Mouse (Mus musculus): ENCODE measurements around the gene Majin.

The Majin gene

DNA sequence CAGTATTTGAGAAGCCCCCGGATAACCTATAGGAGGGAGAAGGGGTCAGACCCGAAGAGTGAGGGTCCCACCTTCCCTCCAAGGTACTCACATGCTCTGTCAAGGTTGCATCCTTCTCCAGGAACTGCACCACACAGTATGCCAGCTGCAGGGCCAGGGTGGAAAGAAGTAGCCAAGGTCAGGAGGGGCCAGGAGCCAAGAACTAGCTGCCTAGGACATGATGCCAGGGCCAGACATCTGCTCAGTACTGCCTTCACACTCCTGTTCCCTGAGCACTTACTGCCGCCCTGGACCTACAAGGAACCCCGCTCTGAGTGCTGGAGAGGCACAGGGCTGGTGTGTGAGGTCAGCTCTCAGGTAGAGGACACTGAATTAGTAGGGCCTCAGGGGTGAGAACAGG, 46.2 kb downstream of the Majin start:
- DNase-seq: no peak

DNA sequence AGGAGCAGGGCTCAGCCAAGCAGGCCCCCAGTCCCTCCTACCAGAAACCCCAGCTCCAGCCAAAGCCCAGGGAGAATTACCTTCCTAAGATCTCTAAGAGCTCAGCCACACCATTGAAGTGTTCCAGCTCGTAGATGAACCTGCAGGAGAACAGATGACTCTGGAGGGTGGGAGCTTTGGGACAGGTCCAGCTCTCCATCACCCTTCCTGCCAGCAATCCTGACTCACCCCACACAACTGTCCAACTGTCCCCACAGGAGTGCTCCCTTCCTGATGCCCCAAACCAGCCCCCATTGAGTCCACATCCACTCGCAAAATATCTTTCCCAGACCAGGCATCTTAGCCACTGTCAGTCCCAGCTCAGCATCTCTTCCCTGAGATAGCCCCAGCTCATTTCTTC, 46.8 kb downstream of the Majin start:
- DNase-seq: no peak

DNA sequence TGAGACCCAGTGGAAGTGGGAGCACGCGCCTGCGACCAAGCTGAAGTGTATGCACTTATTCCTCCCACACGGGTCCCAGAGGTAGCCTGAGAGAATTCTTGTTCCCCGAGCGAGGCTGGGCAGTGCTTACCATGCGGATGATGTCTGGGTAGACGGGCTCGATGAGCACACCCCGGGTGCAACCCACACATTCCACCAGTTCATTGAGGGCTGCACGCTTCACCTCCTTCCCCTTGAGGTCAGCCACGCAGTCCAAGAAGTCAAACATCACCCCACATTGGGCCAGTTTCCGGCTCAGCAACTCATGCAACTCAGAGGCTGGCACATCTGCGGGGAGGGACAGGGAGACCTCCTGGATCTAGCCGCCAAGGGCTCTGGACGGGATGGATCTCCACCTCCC, 49.5 kb downstream of the Majin start:
- DNase-seq: no peak

DNA sequence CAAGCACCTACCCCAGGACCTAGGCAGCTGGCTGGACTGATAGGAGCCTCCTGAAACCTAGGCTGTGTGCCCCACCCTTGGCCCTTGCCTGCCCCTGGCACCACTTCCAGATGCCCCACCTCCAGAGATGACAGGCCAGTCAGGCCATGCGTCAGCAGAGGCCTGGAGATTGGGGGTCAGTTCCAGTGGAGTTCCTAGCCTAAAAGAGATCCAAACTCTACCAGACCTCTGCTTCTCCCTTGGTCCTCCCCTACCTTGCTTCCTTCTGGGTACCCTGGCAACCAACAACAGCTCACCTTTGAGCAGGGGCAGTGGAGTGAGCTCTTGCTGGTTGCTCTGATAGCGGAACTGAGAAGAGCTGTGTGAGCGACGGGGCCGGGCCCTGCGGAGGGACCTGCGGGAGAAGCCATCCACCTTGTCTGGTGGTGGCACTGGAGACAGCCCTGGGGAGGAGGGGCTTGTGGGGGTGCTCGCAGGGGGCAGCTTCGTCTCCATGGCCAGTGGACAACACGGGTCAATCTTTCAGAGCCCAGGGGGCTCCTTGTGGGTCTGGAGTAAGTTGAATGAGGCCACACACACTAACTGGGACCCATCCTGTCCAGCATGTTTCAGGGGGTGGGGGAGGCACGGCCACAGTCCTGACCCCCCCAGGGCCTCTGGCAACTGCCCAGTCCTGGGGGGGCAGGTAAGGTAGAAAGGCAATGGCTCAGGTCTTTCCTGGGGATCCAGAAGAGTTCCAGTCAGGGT, 50.3 kb downstream of the Majin start:
- DNase-seq: no peak

DNA sequence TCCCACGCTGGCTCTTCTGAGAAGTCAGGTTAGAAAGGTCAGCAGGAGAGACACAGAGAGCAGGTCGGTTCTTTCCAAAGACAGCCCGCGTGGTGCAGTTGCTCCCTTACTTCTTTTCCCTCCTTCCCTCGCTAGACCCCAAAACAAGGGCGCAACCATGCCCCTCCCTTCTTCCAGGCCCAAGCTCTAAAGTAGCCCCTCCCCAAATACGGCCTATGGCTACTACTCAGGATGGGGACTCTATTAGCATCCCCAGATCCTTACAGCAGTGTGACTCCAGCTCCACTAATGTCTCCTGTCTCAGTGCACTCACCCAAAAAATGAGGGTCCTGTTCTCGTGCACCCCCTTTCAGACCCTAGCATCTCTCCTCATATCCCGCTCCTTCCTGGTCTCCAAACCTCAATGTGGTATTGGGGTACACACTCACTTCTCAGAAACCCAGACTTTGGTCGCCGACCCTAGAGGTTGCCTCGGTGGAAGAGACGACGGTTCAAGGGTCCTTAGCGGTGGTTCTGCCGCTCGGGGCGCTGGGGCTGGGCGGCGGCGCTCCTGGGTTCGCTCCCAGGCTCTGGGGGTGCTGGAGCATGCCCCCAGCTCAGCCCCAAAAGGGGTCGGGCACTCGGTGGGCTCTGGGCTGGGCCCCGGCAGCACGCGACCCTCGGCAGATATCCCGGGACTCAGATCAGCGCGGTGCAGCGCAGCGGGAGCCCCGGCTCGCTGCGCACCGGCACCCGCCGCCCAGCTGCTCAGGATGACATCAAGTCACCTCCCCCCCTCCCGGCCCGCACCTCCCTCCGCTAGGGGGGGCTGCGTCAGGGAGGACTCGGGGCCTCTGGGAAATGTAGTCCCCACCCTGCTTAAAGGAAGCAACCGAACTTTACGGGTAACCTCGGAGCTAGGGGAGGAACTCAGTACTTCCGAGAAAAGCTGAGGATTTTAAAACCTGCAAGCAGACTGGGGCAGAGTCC, 51.2 kb downstream of the Majin start, which contains the start of gene Ppp2r5b:
Gene Ppp2r5b, minus strand, starts transcription at position 789 of the 969 bp plus-strand sequence.
- peak; percentile 96 to 97 for DNase-seq

DNA sequence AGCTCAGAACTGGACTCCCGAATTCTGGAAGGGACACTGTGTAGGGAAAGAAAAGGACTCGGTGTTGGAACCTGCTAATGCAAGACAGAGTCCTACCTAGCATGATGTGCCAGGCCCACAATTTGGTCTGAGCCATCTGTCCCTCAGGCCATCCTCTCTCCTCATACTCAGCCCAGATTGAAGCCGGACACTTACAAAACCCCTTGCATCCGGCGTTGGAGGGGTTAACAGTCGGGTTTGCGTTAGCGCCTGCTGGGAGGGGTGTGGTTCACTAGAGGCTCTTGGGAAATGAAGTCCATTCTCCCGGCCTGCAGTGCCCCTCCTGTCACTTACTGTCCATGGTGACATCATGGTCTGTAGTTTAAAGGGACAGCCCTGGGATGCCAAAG, 51.9 kb downstream of the Majin start:
- peak; percentile 79 to 83 for DNase-seq

DNA sequence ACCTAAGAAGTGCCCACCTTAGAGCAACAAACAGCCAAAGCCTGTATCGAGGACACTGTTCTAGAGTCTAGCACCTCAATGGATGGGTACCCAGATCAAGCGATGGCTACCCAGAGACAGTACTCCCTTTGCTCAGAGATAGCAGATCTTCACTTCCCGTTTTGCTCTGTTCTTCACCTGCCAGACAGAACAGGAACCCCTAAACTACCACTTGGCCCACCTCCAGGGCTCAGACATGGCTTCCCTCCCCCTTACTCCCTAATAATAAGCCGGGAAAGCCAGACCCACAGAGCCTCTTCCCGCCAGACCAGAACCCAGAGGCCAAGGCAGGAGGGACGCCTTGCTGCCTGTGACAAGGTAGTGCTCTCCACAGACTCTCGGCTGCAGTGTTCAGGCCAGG, 52.7 kb downstream of the Majin start:
- DNase-seq: no peak

DNA sequence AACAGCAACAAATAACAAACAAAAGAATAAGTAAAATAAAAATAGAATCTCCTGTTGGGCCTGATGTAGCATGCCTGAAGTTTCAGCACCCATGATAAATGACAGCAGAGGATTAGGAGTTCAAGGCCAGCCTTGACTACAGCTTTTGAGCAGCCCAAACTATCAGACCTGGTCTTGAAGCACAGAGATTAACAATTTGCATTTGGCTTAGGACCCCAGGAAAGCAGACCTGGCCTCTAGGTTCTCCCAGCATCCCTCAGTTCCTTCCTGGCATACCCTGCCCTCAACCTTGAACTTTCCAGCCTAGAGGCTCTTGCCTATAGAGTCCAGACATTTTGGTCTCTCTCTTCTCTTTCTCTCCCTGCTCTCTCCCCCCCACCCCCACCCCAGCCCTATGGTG, 54.6 kb downstream of the Majin start:
- DNase-seq: no peak

DNA sequence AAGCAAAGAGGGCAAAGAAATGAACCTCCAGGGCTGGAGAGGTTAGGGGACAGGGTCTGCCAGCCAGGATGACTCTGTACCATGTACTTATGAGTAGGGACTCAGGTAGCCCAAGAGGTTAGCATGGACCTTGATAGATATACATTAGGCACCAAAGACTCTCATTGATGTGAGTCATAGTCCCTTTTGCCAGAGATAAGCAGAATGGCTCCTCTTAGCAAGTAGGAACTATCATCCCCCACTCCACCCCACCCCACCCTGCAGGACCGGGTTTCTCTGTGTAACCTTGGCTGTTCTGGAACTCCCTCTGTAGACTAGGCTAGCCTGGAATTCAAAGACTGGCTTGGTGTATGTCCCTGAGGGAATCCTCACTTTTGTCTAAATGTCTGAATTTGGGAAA, 55.9 kb downstream of the Majin start:
- DNase-seq: no peak

DNA sequence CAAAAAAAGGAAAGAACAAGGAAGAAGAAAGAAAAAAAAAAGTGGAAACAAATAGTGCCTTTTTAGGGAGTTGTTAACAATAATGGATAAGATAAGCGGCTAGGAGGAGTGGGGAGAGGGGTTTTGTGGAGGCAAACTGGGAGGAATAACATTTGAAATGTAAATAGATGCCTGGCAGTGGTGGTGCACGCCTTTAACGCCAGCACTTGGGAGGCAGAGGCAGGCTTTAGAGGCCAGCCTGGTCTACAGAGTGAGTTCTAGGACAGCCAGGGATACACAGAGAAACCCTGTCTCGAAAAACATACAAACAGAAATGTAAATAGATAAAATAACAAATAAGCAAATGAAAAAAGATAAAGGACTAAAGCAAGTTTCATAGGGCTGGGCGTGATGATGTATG, 56.5 kb downstream of the Majin start:
- DNase-seq: no peak

DNA sequence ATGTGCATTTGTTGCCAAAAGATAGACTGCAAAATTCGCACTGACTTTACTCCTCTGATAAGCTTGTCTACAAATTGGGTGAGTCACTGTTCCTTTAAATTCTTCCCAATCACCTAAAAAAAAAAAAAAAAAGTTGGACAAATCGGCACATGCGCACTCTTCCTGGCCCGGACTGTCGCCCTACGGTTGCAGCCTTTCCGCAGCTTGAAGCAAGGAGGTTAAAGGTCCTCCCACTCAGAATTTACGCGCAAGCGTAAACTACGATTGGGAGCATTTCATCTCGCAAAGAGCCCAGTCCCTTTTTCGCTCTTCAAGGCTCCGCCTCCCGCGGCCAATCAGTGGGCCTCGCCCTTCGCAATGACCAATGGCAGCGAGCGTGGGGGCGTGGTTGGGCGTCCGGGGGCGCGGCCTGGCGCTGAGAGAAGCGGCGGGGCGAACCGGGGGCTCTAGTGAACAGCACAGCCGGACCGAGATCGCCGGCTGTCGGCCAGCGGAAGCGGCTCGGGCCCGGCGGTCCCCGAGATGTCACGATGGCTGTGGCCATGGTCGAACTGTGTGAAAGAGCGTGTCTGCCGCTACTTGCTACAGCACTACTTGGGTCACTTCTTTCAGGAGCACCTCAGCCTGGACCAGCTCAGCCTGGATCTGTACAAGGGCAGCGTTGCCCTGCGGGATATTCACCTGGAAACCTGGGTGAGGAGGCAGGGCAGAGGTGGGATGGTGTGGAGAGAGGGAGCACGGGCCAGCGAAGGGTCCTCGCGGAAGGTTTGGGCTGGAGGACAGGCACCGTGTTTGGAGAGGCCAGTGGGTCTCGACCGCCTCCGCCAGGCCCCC, 57.3 kb downstream of the Majin start, which contains the start of gene Atg2a:
Gene Atg2a, plus strand, starts transcription at position 395 of the 834 bp plus-strand sequence.
- peak; percentile 99 for DNase-seq

DNA sequence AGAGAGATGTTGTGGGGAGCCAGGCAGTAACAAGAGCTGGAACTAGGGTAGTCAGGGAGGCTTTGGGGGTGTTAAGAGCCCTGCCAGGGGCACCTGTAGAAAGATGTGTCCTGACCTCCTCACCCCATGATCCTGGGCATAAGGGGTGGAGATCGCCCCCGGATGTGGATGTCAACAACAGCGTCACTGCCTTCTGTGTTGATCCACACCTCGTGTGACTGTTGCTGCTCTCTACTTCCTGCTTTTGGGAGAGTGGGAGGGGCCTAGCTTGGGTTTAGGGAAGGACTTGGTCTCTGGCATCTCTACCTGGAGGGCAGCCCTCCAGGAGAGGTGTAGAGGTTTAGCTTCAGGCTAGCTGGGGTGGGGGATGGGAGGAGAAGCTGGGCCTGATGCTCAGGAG, 58.1 kb downstream of the Majin start:
- peak; percentile 84 to 88 for DNase-seq

DNA sequence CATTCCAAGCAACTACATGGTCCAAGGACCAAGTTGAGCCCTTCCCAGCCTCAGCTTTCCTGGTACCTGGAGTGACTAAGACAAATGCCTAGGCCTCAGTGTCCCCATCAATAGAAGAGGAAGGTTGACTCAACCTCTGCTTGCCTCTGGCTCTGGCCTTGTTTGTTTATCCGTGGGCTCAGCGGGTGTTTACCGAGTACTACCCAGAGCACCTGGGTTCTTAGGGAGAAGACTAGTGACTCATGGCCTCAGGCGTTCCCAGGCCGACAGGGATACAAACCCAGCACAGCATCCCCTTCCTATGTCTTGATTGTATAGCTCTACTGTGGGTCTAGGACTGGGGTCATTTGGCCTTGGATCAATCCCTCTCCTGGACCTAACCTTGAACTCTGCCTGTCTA, 59.0 kb downstream of the Majin start:
- DNase-seq: no peak

DNA sequence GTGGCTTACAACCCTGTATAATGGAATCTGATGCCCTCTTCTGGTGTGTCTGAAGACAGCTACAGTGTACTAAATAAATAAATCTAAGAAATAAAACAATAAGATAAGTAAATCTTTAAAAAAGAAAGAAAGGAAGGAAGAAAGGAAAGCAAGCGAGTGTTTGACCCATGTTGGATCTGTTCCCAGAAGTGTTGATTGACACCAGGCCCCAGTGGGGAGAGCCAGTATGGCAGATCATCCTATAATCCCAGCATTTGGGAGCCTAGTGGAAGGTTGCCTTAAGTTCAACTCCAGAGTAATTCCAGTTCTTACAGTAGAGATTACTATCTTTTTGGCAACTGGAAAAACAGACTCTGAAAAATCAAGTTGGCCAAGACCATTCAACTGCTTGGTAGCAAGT, 61.6 kb downstream of the Majin start:
- no peak for DNase-seq

DNA sequence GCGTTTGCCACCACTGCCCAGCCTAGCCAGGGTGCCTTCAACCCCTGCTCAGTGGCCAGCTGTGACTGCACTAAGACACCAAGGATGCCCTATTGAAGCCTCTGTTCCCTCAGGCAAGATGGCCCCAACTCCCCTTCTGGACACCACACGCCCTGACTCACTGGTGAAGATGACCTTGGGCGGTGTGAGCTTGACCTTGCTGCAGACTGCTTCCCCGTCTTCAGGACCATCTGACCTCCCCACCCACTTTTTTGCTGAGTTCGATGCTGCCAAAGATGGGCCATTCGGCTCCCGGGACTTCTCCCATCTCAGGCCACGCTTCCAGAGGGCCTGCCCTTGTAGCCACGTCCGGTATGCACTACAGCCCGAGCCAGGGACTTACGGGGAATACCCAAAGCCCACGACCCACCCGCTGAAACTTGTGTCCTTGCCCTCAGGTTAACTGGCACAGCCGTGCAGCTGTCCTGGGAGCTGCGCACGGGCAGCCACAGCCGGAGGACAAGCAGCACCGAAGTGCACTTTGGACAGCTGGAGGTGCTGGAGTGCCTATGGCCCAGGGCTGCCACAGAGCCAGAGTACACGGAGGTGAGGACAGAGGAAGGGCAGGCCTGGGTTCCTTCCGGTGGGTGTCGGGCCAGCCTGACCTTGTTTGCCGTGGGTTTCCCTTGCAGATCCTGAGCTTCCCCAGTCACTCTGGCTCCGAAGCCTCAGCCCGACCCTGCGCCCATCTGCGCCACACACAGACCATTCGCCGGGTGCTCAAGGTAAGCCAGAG, 63.5 kb downstream of the Majin start:
- no peak for DNase-seq

DNA sequence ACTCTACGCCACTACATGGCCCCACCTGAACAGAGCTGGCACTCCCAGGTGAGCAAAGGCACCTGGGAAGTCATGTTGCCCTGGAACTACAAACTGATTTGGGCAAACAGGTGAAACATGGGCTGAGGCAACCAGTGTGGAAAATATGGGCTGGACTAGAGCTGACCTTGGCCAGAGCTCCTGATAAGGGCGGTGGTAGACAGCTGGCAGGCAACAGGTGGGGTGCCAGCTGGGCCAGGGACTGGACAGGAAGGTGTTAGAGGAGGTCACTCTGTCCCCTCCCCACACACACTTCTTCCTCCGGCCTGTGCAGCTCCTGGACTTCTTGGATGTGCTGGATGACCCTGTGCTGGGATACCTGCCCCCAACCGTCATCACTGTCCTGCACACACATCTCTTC, 68.8 kb downstream of the Majin start:
- no peak for DNase-seq

DNA sequence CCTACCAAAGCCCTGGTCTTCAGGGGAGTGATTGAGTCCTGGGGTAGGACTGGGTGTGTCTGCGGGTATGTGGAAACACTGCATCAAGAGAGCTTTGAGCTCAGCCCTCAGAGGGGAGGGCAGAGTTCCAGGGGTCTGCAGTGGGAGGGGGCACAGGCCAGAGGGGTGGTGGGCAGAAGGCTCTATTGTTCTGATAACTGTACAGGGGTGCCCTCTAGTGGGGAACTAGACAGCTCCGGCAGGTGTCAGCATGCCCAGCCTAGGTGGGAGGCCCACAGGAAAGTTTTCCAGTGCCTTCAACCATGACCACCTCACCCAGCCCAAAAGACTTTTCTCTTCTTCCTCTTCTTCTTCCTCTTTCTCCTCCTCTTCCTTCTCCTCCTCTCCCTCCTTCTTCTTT, 76.2 kb downstream of the Majin start:
- peak; percentile 59 to 61 for DNase-seq

DNA sequence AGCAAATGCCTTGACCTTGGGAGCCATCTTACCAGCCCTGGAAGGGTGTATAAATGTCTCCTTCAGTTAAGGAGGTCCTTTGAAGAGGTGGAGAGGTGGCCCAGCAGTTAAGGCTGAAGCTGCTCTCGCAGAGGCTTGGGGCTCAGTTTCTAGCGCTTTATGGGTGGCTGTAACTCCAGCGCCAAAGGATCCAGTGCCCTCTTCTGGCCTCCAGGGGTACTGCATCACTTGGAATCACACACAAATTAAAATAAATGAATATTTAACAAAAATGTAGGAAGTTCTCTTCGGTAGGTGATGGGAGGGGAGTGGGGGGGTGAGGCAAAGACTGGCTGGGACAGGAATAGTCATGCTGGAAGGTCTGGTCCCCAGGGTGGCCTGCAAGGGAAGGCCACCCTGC, 76.8 kb downstream of the Majin start:
- peak in 1 of 2 experiments; percentile 49 for DNase-seq

DNA sequence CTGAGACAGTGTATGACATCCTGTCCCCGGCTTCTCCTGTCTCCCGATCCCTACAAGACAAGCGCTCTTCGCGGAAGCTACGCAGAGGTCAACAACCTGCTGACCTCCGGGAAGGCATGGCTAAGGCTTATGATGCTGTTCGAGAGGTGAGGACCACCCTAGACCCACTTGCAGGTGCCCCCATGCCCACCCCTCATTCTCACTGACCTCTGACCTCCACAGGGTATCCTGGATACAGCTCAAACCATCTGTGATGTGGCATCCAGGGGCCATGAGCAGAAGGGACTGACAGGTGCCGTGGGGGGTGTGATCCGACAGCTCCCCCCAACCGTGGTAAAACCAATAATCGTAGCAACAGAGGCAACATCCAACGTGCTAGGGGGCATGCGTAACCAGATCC, 77.2 kb downstream of the Majin start:
- DNase-seq: no peak

DNA sequence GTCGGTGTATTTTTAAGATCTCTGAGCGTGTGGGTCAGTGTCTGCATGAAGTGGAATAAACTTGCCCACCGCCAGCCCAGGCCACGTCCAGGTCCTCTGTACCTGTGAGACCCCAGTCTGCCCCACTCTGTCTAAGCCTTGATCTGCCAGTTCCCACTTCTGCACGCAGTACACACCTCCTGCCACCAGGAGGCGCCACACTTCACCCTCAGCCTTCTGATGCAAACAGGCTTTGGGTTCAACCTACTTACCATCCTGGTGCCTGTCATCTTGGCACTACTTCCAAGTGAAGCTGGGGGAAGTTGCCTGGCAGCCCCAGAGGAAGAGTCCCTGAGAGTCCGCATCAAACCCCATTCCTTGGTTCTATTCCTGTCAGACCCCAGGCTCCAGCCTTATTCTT, 78.0 kb downstream of the Majin start:
- DNase-seq: peak; percentile 92

DNA sequence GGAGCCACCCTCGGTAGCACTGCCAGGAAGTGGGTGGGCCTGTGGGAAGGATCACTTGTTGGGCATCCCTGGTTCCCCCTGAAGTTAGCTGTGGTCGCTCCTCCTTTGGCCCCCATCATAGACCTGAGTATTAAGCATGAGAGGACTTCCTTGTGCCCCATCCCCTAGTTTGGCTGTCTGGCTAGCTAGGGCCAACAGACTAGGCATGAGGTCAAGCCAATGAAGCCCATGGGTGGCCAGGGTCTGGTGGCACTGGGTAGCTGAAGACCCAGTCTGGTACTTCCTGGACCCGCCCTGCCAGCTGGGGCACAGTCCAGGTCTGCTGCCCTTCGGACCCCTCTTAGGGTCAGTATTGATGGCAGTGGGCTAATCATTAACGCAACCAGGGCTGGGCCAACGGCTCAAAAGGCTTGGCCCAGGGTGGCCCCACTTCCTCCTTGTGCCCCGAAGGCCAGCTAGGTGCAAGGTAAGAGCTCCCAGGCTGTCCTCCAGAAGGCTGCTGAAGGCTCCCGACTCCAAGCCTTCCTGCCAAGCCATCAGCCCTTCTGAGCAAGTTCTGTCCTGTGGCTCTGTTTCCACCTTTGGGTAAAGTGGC, 78.7 kb downstream of the Majin start:
- no peak for DNase-seq

DNA sequence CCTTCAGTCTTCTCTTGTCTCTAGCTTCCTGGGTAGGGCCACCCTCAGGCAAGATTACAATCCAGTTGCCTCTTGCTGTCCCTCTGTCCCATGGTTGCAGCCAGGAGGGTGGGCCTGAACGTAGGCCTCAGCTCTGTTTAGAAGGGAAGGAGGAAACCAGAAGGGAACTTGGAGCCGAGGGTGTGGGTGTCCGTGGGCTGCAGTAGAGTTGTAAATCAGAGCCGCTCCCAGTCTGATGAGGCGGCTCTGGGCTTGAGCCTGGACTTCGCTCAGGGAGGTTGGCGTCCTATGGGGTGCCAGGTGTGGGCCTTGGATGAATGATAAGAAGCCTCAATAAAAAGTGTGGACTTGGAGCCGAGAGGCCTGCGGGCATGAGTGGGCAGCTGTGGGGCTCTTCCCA, 80.0 kb downstream of the Majin start:
- DNase-seq: no peak

Data from B cell, adult 2 months (primary cell).